Mouse (Mus musculus): ENCODE data around the gene Mapk7.

The Mapk7 gene

GRCm38 (mm10) chr11:61481239-61482090 is 12.7 kb downstream of the Mapk7 start:
- no peaks in the 10 kb centered on the region for H3K36me3 ChIP-seq (ENCODE audit: insufficient read depth, low read length)
- TF ChIP-seq POU5F1 (IDR thresholded peaks at IDR 0.05; ENCODE audit: borderline replicate concordance, low read length) (no peak), CTCF (conservative IDR thresholded peaks at IDR 0.05; ENCODE audit: low read length) (no peak), NANOG (IDR thresholded peaks at IDR 0.05; ENCODE audit: borderline replicate concordance, low read length) (no peak)
- peaks cover 25% of the 10 kb centered on the region for H3K27me3 ChIP-seq (ENCODE audit: insufficient read depth, low read length)
- H3K4me3 ChIP-seq (replicated peaks; ENCODE audit: low read length): no peak overlapping the region
- H3K4me1 ChIP-seq (replicated peaks; ENCODE audit: low read depth, low read length): peaks cover 55% of the 10 kb centered on the region
- no peaks in the 10 kb centered on the region for H3K9me3 ChIP-seq (ENCODE audit: low read length)

DNA sequence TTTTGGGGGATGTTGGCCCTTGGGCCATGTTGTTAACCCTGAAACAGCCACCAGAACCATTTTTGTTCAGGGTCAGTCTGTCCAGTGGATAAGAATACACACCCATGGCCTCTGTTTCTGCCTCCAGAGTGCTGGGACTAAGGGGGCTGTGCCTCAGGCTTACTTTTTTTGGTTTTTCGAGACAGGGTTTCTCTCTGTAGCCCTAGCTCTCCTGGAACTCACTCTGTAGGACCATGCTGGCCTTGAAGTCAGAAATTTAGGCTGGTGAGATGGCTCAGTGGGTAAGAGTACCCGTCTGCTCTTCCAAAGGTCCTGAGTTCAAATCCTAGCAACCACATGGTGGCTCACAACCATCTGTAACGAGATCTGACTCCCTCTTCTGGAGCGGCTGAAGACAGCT is 15.4 kb downstream of the Mapk7 start:
- Histone ChIP-seq H3K4me3 (replicated peaks; ENCODE audit: low read length) (no peak overlapping the region), H3K9me3 (ENCODE audit: low read length) (no peaks in the 10 kb centered on the region), H3K36me3 (ENCODE audit: insufficient read depth, low read length) (no peaks in the 10 kb centered on the region), H3K27me3 (ENCODE audit: insufficient read depth, low read length) (peaks cover 11% of the 10 kb centered on the region), H3K4me1 (replicated peaks; ENCODE audit: low read depth, low read length) (peaks cover 28% of the 10 kb centered on the region)
- TF ChIP-seq POU5F1 (IDR thresholded peaks at IDR 0.05; ENCODE audit: borderline replicate concordance, low read length): no peak
- TF ChIP-seq CTCF (conservative IDR thresholded peaks at IDR 0.05; ENCODE audit: low read length): no peak
- TF ChIP-seq NANOG (IDR thresholded peaks at IDR 0.05; ENCODE audit: borderline replicate concordance, low read length): no peak

GRCm38 (mm10) chr11:61477566-61478508 is 16.4 kb downstream of the Mapk7 start:
- peaks cover 9% of the 10 kb centered on the region; the same call in 1 of the 2 replicates for H3K27me3 ChIP-seq (ENCODE audit: insufficient read depth, low read length)
- H3K9me3 ChIP-seq (ENCODE audit: low read length): no peaks in the 10 kb centered on the region
- peak overlapping the region; percentile 35; the same call in 1 of the 2 replicates for H3K4me3 ChIP-seq (replicated peaks; ENCODE audit: low read length)
- H3K36me3 ChIP-seq (ENCODE audit: insufficient read depth, low read length): no peaks in the 10 kb centered on the region
- peaks cover 20% of the 10 kb centered on the region for H3K4me1 ChIP-seq (replicated peaks; ENCODE audit: low read depth, low read length)
- TF ChIP-seq POU5F1 (IDR thresholded peaks at IDR 0.05; ENCODE audit: borderline replicate concordance, low read length): no peak
- TF ChIP-seq CTCF (conservative IDR thresholded peaks at IDR 0.05; ENCODE audit: low read length): no peak
- no peak for TF ChIP-seq NANOG (IDR thresholded peaks at IDR 0.05; ENCODE audit: borderline replicate concordance, low read length)

DNA sequence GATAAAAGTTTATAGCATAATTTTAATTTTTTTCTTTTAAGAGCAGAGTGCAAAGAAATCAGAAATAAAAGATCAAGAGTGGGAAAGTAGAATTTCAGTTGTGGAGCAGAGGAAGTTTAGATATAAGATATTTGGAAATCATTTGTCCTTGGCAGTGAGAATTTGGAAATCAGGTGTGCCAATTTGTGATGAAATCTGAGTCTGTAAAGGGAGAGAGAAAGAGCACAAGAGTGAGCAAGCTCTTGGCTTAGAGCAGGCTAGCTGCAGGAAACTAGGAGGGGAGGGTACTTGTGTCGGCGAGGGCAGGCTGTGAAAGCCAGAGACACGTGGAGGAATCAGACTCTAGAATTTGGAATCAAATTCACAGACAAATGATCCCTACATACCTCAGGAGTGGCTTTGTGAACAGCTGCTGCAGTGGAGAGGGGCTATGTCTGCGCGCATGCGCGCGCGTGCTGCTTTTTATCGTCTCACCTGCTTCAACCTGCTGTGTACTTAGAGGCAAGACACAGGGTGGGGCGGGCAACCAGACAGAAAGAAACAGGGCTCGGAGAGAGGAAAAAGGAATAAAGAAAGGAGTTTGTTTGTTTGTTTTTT is 17.3 kb downstream of the Mapk7 start:
- Histone ChIP-seq H3K36me3 (ENCODE audit: insufficient read depth, low read length) (no peaks in the 10 kb centered on the region), H3K9me3 (ENCODE audit: low read length) (no peaks in the 10 kb centered on the region), H3K27me3 (ENCODE audit: insufficient read depth, low read length) (peaks cover 9% of the 10 kb centered on the region; the same call in 1 of the 2 replicates), H3K4me1 (replicated peaks; ENCODE audit: low read depth, low read length) (peaks cover 20% of the 10 kb centered on the region), H3K4me3 (replicated peaks; ENCODE audit: low read length) (0 out of 2 replicates have a peak overlapping the region, but pooled peaks have one; percentile 17)
- TF ChIP-seq NANOG (IDR thresholded peaks at IDR 0.05; ENCODE audit: borderline replicate concordance, low read length): no peak
- TF ChIP-seq CTCF (conservative IDR thresholded peaks at IDR 0.05; ENCODE audit: low read length): no peak
- no peak for TF ChIP-seq POU5F1 (IDR thresholded peaks at IDR 0.05; ENCODE audit: borderline replicate concordance, low read length)

GRCm38 (mm10) chr11:61473630-61474029 is 20.6 kb downstream of the Mapk7 start:
- no peak for TF ChIP-seq POU5F1 (IDR thresholded peaks at IDR 0.05; ENCODE audit: borderline replicate concordance, low read length)
- TF ChIP-seq CTCF (conservative IDR thresholded peaks at IDR 0.05; ENCODE audit: low read length): no peak
- no peak for TF ChIP-seq NANOG (IDR thresholded peaks at IDR 0.05; ENCODE audit: borderline replicate concordance, low read length)
- no peaks in the 10 kb centered on the region for H3K9me3 ChIP-seq (ENCODE audit: low read length)
- H3K4me1 ChIP-seq (replicated peaks; ENCODE audit: low read depth, low read length): peaks cover 14% of the 10 kb centered on the region
- H3K27me3 ChIP-seq (ENCODE audit: insufficient read depth, low read length): peaks cover 13% of the 10 kb centered on the region; the same call in 1 of the 2 replicates
- no peaks in the 10 kb centered on the region for H3K36me3 ChIP-seq (ENCODE audit: insufficient read depth, low read length)
- H3K4me3 ChIP-seq (replicated peaks; ENCODE audit: low read length): no peak overlapping the region

- TF ChIP-seq NANOG (IDR thresholded peaks at IDR 0.05; ENCODE audit: borderline replicate concordance, low read length): no peak
- no peak for TF ChIP-seq POU5F1 (IDR thresholded peaks at IDR 0.05; ENCODE audit: borderline replicate concordance, low read length)
- no peak for TF ChIP-seq CTCF (conservative IDR thresholded peaks at IDR 0.05; ENCODE audit: low read length)
- H3K9me3 ChIP-seq (ENCODE audit: low read length): no peaks in the 10 kb centered on the region
- H3K27me3 ChIP-seq (ENCODE audit: insufficient read depth, low read length): peaks cover 7% of the 10 kb centered on the region; the same call in 1 of the 2 replicates
- no peaks in the 10 kb centered on the region for H3K36me3 ChIP-seq (ENCODE audit: insufficient read depth, low read length)
- no peaks in the 10 kb centered on the region for H3K4me1 ChIP-seq (replicated peaks; ENCODE audit: low read depth, low read length)
- H3K4me3 ChIP-seq (replicated peaks; ENCODE audit: low read length): no peak overlapping the region
These were observed 23.3 kb downstream of the Mapk7 start for GRCm38 (mm10) chr11:61470880-61471279.

DNA sequence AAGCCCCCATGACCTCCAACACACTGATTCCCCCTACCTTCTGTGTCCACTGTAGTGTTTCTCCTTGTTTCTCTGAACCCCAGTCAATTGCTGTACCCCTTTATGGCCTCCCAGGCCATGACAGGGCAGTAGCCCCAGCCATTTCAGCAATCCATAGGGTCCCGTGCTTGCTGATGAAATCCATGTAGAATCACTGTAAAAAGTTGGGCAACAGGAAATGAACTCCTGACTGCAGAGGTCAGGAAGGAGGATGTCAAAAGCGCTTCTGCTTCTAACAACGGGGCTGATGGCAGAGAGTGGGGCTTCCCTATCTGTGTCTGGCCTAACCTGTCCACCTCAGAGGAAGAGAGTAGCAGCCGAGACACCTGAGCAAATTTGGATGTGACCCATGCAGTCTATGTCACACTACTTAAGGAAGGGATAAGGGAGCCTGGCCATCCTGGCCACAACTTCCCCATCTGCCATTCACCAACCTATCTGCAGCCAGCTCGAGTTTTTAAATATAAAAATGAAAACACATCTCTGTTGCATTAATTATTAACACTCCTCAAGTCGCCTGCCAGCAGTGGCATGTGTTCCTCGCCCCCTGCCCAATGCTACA is 24.8 kb downstream of the Mapk7 start:
- no peaks in the 10 kb centered on the region for H3K4me1 ChIP-seq (replicated peaks; ENCODE audit: low read depth, low read length)
- TF ChIP-seq CTCF (conservative IDR thresholded peaks at IDR 0.05; ENCODE audit: low read length) (no peak), POU5F1 (IDR thresholded peaks at IDR 0.05; ENCODE audit: borderline replicate concordance, low read length) (no peak), NANOG (IDR thresholded peaks at IDR 0.05; ENCODE audit: borderline replicate concordance, low read length) (no peak)
- no peaks in the 10 kb centered on the region for H3K9me3 ChIP-seq (ENCODE audit: low read length)
- peaks cover 7% of the 10 kb centered on the region; the same call in 1 of the 2 replicates for H3K27me3 ChIP-seq (ENCODE audit: insufficient read depth, low read length)
- no peak overlapping the region for H3K4me3 ChIP-seq (replicated peaks; ENCODE audit: low read length)
- no peaks in the 10 kb centered on the region for H3K36me3 ChIP-seq (ENCODE audit: insufficient read depth, low read length)
